Mouse (Mus musculus): ENCODE data around the gene Adgrg5.

The Adgrg5 gene

GRCm38 (mm10) chr8:94992534-94992933 is 69.0 kb downstream of the Adgrg5 start:
- DNase-seq (ENCODE audit: low read depth in 1 of 2, low spot score in 2 of 2): no peak

All from monocyte, adult 2 months (primary cell).